Mouse (Mus musculus): Measurements from ENCODE around the gene Ski.

Ski gene

DNA sequence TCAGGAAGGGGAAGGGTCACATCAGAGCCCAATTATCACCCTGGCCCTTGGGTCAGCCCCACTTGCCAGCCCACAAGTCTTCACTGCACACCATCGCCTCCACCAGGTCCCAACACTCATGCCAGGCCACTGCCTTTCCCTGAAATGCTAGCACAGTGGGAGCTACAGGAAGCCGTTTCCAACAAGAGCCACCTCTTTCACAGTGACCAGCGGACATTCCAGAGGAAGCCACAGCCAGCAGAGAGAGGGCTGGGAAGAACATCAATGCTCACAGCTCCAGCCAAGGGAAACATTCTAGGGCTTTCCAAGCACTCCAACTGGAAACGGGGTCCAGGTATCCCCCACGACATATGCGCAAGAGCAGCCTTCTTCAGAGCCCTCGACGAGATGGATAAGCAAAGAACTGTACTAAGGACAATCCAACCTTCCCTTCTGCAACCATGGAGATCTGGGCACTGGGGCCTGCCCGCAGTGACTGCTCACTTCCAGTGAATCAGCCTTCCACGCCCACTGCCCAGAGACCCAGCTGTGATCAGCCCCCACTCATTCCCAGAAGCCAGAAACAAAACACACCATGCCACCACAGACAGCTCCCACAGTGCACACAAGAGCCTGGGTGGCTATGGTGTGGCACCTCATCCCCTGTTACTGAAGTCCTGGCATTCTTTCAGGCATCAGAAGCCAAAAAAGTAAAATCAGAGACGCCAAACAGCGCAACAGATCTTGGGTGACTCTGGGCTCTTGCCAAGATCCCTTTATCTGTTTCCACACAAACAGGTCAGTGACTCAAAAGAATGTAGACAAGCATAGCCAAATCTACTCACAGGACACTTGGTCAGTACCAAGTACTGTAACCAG, 6.4 kb downstream of the Ski start:
- peak; percentile 72 for DNase-seq (ENCODE audit: extremely low read depth, insufficient read length, low spot score)

DNA sequence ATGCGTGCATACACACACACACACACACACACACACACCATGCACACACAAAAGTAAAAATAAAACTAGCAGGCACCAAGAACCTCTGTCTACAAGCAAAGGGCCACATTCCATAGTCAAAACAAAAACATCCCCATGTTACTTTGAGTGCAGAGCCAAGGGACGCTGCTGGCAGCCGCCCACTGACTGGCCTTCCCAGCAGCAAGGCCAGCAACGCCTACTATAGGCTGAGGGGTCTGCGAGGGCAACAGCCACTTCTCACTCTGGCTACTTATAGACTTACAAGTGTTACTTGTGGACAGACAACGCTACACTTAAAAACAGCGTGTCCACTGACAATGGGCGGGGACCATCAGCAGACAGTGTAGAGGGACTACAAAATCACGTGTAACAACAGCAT, 7.2 kb downstream of the Ski start:
- DNase-seq (ENCODE audit: extremely low read depth, insufficient read length, low spot score), result no peak

DNA sequence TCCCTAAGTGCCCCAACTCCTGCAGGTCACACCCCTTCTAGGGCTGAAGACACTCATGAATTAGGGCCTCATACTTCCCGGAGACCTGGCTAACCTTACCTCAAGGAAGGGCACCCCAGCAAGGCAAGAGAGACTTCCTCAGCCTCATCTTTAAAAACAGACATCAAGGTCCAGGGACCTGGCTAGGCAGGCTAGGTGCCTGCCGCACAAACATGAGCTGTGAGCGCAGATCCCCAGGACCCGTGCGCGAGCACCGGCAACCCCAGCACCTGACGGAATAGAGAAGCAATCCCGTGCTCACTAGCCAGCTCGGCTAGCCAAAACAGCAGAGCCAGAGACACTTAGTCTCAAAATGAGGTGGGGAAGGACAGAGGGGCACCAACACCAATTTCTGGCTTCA, 7.6 kb downstream of the Ski start:
- DNase-seq (ENCODE audit: extremely low read depth, insufficient read length, low spot score), result no peak

DNA sequence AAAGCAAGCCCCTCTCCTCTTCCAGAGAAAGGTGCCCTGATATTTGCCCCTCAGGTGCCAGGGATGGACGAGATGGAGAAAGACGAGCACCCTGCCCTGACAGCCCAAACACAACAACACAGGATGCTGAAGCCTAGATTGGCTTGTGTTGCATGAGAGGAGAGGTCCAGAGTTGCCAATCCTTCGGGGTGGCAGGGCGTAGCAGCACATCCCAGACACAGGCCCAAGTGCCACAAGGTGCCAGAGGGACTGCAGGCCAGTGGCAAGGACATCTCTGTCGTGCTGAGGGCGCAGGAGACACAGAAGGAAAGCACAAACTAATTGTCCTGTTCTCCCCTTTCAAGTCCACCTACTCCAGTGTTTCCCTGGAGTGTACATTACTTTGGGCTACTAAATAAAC, 8.2 kb downstream of the Ski start:
- DNase-seq (ENCODE audit: extremely low read depth, insufficient read length, low spot score), result no peak

DNA sequence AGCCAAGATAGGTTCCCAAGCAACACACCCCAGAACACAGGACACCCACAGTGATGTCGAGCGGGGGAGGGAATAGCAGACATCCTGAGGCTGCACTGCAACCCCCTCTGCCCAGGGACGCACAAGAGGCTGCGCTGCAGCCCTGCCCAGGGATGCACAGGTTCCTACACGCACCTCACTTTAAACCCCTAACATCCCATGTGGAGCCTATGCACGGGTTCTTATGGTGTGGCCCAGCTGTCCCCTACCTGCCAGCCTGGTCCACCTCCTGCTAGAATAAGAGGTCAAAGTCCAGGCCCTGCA, 8.7 kb downstream of the Ski start:
- DNase-seq (ENCODE audit: extremely low read depth, insufficient read length, low spot score), result no peak

DNA sequence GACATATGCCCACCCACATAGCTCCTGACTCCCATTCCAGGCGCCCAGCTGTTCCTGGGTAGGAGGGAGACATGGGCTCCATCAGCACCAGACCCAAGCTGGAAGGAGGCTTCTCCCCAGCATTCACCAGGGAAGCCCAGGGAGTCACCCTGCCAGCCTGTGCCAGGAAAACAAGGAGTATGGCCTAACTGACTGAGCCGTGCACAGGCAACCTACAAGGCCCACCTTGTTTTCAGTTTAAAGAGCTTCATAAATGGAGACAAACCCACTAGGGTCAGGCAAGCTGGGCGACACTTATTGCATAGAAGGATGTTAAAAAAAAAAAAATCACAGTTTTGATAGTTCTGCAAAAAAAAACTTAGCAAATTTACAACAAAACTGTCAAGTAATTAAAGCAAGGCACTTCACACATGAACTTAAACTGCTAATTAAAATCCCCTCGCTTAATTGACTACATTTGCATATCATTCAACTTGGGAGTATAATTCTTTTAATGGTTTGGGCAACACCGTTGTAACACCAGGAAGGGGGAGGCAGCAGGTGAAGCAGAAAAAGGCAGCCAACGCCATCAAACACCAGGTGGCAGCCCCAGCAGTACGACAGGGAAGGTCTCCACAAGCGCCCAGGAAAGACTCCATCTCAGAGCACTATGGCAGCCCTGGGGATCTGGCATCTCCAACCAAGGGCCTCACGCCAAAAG, 9.2 kb downstream of the Ski start:
- no peak for DNase-seq (ENCODE audit: extremely low read depth, insufficient read length, low spot score)

DNA sequence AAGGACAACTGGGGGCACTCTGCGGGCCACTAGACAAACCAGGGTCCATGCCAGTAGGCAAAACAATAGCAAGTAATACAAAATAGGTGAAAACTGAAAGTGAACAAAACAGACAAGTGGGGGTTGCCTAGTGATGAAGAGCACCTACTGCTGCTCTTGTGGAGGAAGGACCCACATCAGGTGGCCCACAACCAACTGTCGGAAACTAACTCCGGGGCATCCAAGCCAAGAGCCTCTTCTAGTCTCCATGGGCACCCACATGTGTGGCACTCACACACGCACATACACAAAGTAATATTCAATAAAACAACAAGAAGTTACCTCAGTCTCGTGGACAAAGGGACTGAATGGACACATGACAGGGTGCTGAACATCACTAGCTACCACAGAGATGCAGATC, 12.9 kb downstream of the Ski start:
- DNase-seq (ENCODE audit: extremely low read depth, insufficient read length, low spot score), result no peak

DNA sequence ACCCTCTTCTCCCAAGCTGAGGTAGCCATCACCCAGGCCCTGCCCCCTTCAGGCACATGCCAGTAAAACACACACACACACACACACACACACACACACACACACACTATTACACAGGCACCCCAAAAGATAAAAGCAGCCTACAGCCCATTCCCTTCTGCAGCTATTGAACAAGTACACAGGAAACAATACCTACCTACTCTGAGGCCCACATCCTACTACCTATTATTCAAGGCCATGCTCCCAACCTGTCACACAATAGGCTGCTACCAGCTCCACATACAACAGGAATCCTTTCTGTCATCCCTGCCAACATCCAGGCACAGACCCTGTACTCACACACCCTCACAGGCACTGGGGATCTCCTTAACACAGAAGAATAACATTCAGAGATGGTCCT, 13.3 kb downstream of the Ski start:
- no peak for DNase-seq (ENCODE audit: extremely low read depth, insufficient read length, low spot score)

DNA sequence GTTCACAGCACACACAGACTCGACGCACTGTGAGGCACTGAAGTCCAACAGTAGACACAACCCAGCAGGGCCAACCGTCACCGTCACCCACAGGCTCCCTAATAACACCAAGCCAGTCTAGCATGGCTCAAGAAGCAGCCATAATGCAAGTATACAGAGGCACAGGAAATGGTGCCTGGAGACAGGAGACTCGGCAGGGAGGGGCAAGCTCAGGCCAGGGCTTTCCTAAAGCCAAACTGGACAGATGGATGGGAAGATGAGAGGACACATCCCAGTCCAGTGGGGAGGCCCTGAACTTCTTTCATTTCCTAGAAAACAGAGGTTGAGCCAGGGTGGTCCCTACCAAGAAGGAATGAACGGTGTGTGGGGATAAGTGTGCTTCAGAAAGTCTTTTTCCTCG, 13.8 kb downstream of the Ski start:
- DNase-seq (ENCODE audit: extremely low read depth, insufficient read length, low spot score), result no peak

DNA sequence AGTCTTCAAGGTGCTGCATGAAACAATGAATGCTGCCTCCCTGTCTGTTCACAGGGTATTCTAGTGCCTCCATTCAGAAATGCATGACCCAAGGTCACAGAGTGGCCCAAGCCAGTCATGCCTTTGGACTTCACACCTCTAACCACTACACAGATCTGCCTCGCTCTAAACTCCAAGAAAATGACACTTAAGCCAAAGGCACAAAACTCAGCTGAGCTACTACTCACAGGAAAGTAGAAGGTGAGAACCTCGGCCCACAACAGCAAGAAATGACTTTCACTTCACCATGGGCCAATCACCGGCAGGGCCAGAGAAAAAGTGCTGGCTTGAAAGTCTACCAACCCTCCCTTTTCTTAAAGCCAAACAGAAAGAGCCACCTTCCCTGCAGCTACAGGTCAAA, 14.6 kb downstream of the Ski start:
- DNase-seq (ENCODE audit: extremely low read depth, insufficient read length, low spot score), result no peak

DNA sequence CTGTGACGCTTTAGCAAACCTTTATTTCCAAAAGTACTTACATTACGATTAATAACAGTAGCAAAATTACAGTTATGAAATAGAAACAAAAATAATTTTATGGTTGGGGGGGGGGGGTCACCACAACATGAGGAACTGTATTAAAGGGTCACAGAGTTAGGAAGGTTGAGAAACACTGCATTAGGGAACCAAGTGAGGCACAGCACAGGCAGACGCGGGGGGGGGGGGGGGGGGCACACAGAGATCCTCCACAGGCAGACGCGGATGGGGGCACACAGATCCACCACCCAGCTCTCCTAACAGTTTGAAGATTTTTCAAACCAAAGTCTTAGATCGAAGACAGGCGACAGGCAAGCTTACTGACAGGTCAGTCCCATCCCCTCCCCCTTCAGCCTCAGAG, 15.9 kb downstream of the Ski start:
- DNase-seq (ENCODE audit: extremely low read depth, insufficient read length, low spot score), result no peak

DNA sequence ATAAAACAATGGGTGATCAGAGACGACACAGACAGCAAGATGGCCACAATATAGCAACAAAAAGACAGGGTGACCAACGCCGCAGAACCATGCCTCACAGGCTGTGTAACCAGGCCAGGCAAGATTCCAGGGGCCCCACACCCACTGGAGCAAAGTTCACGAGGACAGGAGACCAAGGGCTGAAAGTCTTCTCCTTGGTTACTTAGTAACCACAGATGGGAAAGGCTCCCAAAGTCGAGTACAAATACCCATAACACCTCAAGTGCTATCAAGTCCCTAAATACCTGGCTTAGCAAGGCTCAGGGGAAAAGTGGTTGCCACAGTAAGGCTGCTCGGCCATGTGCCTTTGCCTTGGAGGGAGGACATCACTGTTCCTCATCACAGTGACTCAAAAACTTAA, 16.5 kb downstream of the Ski start:
- DNase-seq (ENCODE audit: extremely low read depth, insufficient read length, low spot score), result no peak

DNA sequence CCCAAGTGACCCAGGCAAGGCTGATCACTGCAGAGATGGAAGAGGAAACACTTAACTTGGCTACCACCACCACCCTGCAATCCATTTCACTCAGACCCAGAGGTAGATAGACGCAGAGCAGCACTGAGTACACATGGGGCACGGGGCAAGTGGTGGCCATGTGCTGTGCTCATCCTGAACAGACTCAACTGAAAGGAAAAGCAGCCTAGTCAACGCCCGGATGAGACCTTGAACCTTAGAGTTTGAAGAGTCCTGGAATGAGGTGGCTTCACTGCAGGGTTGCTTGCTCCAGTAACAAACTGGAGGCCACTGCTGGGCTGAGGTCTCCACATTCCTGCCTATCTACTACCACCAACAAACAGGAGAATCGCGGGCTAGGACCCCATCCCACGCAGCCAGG, 20.6 kb downstream of the Ski start:
- DNase-seq (ENCODE audit: extremely low read depth, insufficient read length, low spot score), result no peak

DNA sequence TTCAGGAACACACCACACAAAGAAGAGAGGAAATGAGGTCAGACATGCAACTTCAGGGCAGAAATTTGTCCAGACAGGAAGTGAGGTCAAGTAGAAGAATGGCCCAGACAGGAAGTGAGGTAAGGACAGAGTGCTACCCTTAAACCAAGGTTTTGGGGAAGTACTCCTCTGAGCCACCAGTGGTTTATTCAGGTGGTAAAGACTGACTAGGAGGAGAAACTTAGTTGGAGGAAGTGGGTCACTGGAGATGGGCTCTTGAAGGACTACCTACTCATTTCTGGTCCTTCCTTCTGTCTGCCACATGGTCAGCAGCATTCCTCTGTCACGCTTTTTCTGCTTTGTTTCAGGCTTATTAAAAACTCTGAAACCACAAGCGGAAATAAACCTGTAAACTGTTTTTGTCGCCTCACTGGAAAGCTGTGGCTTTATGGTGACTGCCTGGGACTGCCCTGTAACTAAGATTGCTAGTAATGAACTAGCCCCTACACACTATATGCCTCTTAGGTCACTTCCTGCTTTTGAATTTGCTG, 21.5 kb downstream of the Ski start:
- no peak for DNase-seq (ENCODE audit: extremely low read depth, insufficient read length, low spot score)

DNA sequence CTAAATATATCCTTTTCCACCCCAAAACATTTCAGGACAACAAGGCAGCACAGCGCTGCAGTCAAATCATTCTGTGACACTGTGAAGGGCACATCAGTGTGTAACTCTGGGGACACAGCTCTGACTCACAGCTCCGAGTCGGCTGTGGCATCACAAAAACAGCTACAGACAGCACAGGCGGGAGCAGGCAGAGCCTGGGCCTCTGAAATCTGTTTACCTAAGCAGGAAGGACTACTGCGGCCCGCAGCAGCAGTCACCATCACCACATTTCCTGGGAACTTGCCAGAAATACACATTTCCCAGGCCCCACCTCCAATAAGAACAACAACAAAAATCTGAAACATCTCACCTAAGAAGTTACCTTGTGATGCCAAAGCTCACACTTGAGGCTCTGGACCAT, 24.7 kb downstream of the Ski start:
- DNase-seq (ENCODE audit: extremely low read depth, insufficient read length, low spot score), result peak; percentile 24

DNA sequence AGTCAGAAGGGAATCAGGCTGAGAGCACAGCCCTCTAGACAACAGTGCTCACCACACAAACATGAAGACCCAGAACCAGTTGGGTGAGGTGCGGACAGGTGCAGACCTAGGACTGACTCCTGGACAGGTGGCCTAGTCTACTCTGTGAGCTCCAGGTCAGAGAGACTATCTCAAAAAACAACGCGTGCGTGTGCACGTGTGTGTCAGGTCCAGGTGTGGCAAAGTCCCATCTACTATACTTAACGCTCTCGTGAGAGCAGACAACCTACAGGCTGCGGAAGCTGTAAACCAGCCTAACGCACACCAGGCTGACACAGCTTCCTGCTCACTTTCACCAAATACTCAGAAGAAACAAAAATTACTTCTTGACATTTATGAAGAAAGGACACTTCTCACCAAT, 27.2 kb downstream of the Ski start:
- no peak for DNase-seq (ENCODE audit: extremely low read depth, insufficient read length, low spot score)

DNA sequence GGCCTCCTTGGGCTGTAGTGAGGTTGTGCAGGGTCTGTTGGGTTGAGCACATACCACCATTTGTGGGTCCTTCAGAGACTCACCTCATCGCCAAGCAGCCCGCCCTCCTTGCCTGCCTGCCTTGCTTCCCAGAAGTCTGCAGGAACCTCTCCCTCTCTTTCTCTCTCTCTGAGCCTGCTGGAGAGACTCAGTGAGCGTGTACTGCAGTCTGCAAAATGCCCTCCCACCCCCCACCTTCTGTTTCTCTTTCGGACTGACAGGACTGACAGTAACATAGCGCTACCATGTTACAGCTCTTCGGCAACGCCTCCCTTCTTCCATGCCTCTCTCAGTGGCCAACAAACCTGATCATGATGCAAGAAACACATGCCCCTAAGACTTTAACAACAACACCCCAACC, 32.1 kb downstream of the Ski start:
- no peak for DNase-seq (ENCODE audit: extremely low read depth, insufficient read length, low spot score)

DNA sequence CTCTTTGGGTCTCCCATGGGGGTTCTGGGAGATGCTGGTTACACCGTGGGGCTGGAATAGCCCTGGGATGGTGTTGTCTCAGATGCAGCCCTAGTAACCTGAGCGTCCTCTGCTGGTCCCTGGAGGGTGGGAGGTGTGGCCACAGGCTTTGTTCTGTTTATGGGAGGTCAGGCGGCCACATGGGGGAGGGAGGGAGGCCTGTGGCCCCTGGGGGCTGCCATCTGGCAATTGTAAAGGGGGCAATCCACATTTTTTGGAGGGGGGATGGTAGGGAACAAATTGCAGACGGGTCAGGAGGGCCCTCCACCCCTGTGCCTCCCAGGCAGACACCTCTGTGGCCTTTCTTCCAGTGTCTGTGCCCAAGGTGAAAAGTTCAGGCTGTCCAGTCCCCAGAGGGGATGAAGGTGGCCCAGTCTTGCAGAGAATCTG, 32.7 kb downstream of the Ski start:
- DNase-seq (ENCODE audit: extremely low read depth, insufficient read length, low spot score), result no peak

DNA sequence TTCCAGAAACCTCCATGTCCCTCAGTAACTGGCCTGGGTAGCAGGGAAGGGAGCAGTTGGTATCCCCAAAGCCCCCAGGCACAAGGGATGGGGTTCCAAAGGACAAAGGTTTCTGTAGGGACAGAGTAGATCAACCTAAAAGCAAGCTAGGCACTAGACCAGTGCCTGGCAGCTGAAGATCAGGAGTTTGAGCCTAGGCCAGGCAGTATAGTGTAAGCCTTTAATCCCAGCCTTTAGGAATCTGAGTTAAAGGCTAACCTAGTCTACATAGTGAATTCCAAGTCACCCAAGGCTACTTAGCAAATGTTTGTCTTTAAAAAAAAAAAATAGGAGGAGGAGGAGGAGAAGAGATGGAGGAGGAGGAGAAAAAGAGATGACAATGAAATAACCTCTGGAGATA, 33.6 kb downstream of the Ski start:
- DNase-seq (ENCODE audit: extremely low read depth, insufficient read length, low spot score), result no peak

DNA sequence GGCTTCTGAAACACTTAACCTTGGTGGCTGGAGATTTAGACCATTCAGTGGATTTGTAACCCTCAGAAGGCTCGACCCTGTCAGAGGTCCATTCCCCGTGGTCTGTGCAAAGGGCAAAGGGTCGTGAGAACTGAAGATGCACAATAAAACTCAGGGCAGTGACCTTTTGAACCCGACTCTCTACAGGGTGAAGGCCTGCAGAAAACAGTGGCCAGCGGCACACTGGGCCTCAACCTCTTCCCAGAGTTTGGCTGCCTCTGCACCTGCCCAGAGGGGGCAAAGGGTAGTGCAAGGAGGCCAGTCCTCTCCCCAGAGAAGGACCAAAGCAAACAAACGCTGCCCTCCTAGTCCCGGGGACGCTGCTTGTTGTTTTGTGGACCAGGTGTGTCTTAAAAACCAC, 34.1 kb downstream of the Ski start:
- DNase-seq (ENCODE audit: extremely low read depth, insufficient read length, low spot score), result no peak

DNA sequence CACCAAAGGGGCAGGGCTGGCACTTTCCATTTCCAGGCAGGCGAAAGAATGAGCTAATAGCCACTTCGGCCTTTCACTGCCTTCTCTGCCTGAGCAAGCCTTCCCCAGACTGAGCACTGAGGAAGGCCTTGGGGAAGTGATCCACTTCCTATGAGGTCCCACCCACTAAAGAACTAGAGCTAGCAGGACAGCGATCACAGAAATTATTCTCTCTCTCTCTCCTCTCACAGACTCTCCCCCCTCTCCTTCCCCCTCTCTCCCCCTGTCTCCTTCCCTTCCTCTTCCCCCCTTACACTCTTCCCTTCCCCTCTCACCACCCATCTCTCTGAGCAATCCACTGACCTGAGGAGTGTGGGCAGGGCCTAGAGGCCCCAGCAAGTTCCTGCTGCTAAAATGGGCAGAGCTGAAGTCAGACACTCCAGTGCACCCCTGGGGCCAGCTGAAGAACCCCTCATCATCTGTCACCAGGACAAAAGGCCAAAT, 35.2 kb downstream of the Ski start:
- no peak for DNase-seq (ENCODE audit: extremely low read depth, insufficient read length, low spot score)

DNA sequence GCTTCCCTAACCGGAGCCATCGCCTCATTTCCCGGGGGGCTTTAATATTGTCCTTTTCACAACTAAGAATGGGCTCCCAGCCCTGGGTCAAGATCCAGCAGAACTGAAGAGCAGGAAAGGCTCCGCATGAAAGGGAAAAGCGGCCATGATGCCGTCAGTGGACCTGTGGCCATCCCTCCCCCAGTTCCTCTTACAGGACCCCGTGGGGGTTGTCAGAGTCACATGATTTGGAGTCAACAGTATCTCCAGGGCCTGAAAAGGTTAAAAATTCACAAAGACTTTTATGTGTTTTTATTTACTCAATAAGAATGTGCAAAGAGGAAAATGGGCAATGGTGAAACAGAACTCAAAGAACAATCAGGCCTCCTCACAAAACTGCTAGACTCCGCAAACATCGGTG, 36.5 kb downstream of the Ski start:
- DNase-seq (ENCODE audit: extremely low read depth, insufficient read length, low spot score), result no peak

Measured in 3134 (cell line).